Mouse (Mus musculus): Measurements from ENCODE around the gene Lce1b.

DNA sequence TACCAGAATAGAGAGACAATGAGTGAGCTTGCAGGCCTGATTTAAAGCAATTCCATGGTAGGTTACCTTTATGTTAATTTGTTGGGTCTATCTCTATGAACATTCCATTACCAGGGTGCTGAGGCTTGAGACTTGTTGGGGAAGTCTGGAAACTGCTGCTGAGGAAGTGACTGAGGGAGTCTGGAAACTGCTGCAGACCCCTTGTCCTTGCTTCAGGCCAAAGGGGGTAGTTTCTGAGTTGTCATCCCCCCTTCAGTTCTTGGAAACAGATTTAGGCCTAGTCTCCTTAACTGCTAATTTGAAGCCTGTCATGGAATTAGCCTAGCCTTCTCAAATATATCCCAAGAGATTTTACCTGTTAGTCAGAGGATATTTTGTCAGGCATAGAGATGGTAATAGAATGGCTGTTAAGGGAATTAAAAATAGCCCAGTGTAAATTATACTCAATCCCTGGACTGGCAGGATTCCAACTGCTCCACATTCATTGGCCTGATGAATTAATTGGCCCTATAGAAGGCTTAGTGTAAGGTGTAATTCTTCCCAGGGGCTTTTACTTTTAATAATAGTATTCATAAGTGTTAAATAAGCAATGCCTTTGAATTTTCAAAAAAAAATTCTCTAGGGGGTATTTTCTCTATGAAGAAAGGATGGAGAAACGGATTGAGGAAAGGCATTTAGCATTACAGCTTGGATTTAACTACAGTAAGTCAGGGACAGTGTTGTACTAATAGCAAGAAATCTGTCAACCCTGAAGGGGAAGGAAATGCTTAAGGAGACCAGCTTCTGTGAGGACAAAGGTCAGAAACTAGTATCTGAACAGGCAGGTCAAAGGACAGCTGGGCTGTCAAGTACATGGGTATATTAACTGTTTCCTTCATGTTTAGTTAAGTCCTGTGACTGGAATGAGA is 18.7 kb downstream of the Lce1b start:
- TF ChIP-seq CTCF (IDR thresholded peaks at IDR 0.05; ENCODE audit: low read depth) = no peak
- TF ChIP-seq EP300 (IDR thresholded peaks at IDR 0.05; ENCODE audit: low read depth) = no peak

Data from liver, embryonic 14.5 days (tissue).